Mouse (Mus musculus) lung, embryonic 14.5 days (tissue): ENCODE measurements around the gene Proser3. TPM values are rescaled to one million over a fixed set of nuclear protein-coding genes. Genes with fewer than 3 reads are reported as not detected.
A peak's percentile ranks its signal among the peaks of the same experiment; 100 is the strongest.

Experiments
- ATAC-seq: fragments of 200-750 bp; cut with Nextera tagmentation; 2 replicates; pipeline ENCODE4 v1.8.0; 2017; ENCODE audit warnings: mild to moderate bottlenecking, moderate TSS enrichment, moderate library complexity; ENCODE audit not compliant: insufficient read depth
- DNase-seq: peaks from one replicate; pipeline ENCODE4 v3.0.0-alpha.2; 2015
- H3K27ac ChIP-seq: fragments of 300-500 bp; sonication (generic); 2 replicates; pipeline ENCODE4 v1.5.1; 2014; ENCODE audit warnings: low read depth, mild to moderate bottlenecking, moderate library complexity
- H3K27me3 ChIP-seq: fragments of 300-500 bp; sonication (generic); 2 replicates; pipeline ENCODE4 v1.6.1; 2014; ENCODE audit warnings: low read length, control low read depth; ENCODE audit not compliant: insufficient read depth
- H3K36me3 ChIP-seq: fragments of 300-500 bp; sonication (generic); 2 replicates; pipeline ENCODE4 v1.6.1; 2014; ENCODE audit warnings: control low read depth; ENCODE audit not compliant: insufficient read depth
- H3K4me1 ChIP-seq: fragments of 300-500 bp; sonication (generic); 2 replicates; pipeline ENCODE4 v1.6.1; 2014; ENCODE audit warnings: antibody characterized with exemption, control low read depth; ENCODE audit not compliant: insufficient read depth
- H3K4me2 ChIP-seq: fragments of 300-500 bp; sonication (generic); 2 replicates; pipeline ENCODE4 v1.6.1; 2014; ENCODE audit warnings: mild to moderate bottlenecking
- H3K4me3 ChIP-seq: fragments of 300-500 bp; sonication (generic); 2 replicates; pipeline ENCODE4 v1.5.1; 2014; ENCODE audit warnings: low read depth, low read length
- H3K9ac ChIP-seq: fragments of 300-500 bp; sonication (generic); 2 replicates; pipeline ENCODE4 v1.6.1; 2014
- H3K9me3 ChIP-seq: fragments of 300-500 bp; sonication (generic); 2 replicates; pipeline ENCODE4 v1.6.1; 2016; ENCODE audit warnings: low read depth, low read length, control low read depth
- CTCF ChIP-seq: IDR thresholded peaks from 2 replicates; pipeline ENCODE4 v1.5.1; 2016; ENCODE audit warnings: antibody characterized with exemption, low read depth
- WGBS: fragments of 180-500 bp; shearing (Covaris S2); extraction: QIAGEN DNeasy Blood & Tissue Kit; methylation state at CpG from one replicate; pipeline ENCODE4 v1.1.7; 2014; 5-methylcytosine and 5-hydroxymethylcytosine counted together
- polyA plus RNA-seq: library from polyadenylated mRNA; unstranded; fragments of >200 nt; fragmentation: Nextera tagmentation; extraction: Ambion mirVana; gene quantifications from 2 replicates; pipeline ENCODE4 v1.2.1, GENCODE M21; 2014

Proser3 gene
- polyA plus RNA-seq, 1 experiment from 2014 or later, result 18.3 TPM

DNA sequence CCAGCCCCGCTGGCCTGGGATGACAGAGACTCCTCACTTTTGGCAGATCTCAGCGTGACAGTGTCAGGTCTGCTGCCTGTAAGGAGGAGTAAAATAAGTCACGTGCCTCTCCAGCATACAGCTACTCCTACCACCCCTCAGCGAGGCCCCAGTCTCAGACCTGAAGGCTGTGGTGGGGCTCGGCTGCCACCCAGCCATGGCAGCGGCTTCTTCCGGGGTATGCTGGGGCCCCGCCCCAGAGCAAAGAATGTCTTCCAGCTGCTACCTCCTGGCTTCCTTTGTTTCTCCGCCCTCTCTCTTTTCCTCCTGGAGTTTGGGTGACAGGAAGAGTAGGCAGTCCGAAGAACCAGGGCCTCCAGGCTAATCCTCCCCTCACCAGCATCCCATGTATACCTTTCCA, 26.1 kb downstream of the Proser3 start:
- Histone ChIP-seq H3K4me2 (peak overlapping the region; percentile 43), H3K9me3 (no peaks in the 10 kb centered on the region), H3K4me1 (peaks cover 7% of the 10 kb centered on the region), H3K27me3 (no peaks in the 10 kb centered on the region), H3K36me3 (peaks cover 77% of the 10 kb centered on the region), H3K9ac (peak overlapping the region; percentile 32), H3K27ac (peak overlapping the region; percentile 50; the same call in 1 of the 2 replicates), H3K4me3 (no peak overlapping the region)
- ATAC-seq (peak; percentile 66), DNase-seq (peak; percentile 49)
- 21% methylated on average over 9 of the region's 10 CpGs for WGBS
- no peak for TF ChIP-seq CTCF

GRCm38 (mm10) chr7:30524487-30524886, 27.6 kb downstream of the Proser3 start:
- H3K4me1 ChIP-seq, result peaks cover 7% of the 10 kb centered on the region
- no peak overlapping the region for H3K27ac ChIP-seq
- H3K9me3 ChIP-seq, result no peaks in the 10 kb centered on the region
- no peaks in the 10 kb centered on the region for H3K27me3 ChIP-seq
- DNase-seq, result no peak
- 78% methylated on average over 6 of the region's 6 CpGs for WGBS
- no peak overlapping the region for H3K4me3 ChIP-seq
- TF ChIP-seq CTCF, result no peak
- H3K36me3 ChIP-seq, result peaks cover 63% of the 10 kb centered on the region
- H3K9ac ChIP-seq, result no peak overlapping the region
- ATAC-seq, result no peak
- H3K4me2 ChIP-seq, result no peak overlapping the region

DNA sequence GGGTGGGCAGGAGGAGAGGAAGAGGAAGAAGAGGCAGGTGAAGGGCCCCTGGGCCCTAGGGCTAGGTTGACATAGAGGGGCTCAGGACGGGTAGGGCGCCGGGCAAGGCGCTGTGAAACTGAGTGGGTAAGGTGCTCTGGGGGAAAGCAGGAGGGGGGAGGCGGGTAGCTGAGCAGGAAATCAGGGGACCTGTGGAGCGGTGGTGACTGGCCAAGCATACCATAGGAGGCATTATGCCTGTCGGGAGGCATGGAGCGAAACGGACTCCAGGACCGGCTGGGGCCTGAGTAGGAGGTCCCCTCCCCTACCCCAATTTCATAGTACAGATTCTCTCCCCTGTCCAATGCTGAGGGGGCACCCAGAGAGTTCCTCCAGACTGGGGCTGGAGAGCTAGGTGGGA, 29.2 kb downstream of the Proser3 start:
- H3K4me3 ChIP-seq, result no peak overlapping the region
- H3K27me3 ChIP-seq, result no peaks in the 10 kb centered on the region
- 84% methylated on average over 10 of the region's 10 CpGs for WGBS
- H3K9ac ChIP-seq, result no peak overlapping the region
- H3K4me2 ChIP-seq, result no peak overlapping the region
- H3K9me3 ChIP-seq, result no peaks in the 10 kb centered on the region
- peaks cover 7% of the 10 kb centered on the region for H3K4me1 ChIP-seq
- ATAC-seq (no peak), DNase-seq (no peak)
- no peak overlapping the region for H3K27ac ChIP-seq
- H3K36me3 ChIP-seq, result peaks cover 46% of the 10 kb centered on the region
- no peak for TF ChIP-seq CTCF

GRCm38 (mm10) chr7:30520856-30521255, 31.2 kb downstream of the Proser3 start:
- Histone ChIP-seq H3K4me2 (no peak overlapping the region), H3K9me3 (no peaks in the 10 kb centered on the region), H3K36me3 (peaks cover 29% of the 10 kb centered on the region), H3K4me1 (no peaks in the 10 kb centered on the region), H3K4me3 (no peak overlapping the region), H3K27ac (no peak overlapping the region), H3K27me3 (no peaks in the 10 kb centered on the region), H3K9ac (no peak overlapping the region)
- DNase-seq (no peak), ATAC-seq (no peak)
- no peak for TF ChIP-seq CTCF
- 70% methylated on average over 5 of the region's 5 CpGs for WGBS

GRCm38 (mm10) chr7:30520396-30520795, 31.7 kb downstream of the Proser3 start:
- H3K4me2 ChIP-seq, result no peak overlapping the region
- H3K4me3 ChIP-seq, result no peak overlapping the region
- DNase-seq (no peak), ATAC-seq (no peak)
- no peaks in the 10 kb centered on the region for H3K27me3 ChIP-seq
- WGBS, result 59% methylated on average over 4 of the region's 4 CpGs
- H3K36me3 ChIP-seq, result peaks cover 25% of the 10 kb centered on the region
- no peak for TF ChIP-seq CTCF
- no peaks in the 10 kb centered on the region for H3K9me3 ChIP-seq
- no peak overlapping the region for H3K27ac ChIP-seq
- H3K9ac ChIP-seq, result no peak overlapping the region
- H3K4me1 ChIP-seq, result no peaks in the 10 kb centered on the region

DNA sequence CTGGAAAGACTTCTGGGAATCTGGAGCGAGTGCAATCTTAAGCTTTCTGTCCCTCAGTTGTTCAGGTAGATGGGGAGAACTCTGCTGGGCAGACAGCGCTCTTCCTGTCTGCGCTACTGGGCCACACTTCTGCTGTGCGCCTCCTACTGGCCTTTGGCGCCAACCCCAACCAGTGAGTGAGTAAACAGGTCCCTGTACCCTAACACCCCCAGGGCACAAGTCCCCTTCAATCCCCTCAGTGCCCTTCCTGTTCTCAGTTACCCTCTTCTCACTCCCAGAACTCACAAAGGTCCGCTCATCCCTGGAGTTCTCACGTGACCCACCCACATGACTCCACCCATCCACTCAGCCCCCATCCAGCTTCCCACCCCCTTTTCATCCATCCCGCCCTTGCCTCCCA, 33.8 kb downstream of the Proser3 start:
- WGBS, result 37% methylated on average over 8 of the region's 8 CpGs

DNA sequence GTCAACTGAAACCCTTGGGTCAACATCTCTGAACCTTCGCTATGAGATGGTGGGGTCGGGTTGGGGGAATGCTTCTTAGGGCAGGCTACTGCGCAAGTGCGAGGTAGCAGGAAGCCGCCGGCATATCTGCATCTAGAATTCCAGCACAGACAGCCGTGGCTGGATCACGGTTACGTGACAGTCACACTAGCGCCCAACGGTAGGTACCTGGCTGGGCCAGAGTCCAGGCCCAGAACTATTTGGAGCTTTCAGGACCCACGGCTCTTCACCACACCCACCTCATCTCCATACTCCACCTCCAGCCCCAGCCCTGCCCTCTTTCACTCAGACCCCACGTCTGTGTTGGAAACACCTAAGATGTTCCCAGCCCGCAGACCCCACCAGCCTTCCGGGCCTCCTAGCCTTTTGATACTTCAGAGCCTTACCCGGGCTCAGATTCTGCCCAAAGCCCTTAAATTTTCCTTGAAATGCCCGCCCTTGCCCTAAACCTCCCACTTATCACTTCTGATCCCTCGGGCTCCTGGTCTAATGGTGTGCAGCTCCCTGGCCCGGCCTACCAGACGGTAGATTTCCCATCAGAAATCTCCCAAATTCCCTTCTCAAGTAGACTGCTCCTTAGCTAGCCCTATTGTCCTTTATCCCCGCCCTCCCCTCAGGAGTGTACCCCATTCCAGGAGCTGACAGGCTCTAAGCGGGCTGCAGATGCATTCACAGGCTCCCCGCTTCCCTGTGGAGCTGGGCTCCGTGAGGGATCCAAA, 36.9 kb downstream of the Proser3 start:
- H3K27me3 ChIP-seq, result no peaks in the 10 kb centered on the region
- DNase-seq, result no peak
- H3K9ac ChIP-seq, result no peak overlapping the region
- no peaks in the 10 kb centered on the region for H3K4me1 ChIP-seq
- no peak for ATAC-seq
- H3K36me3 ChIP-seq, result no peaks in the 10 kb centered on the region
- H3K4me2 ChIP-seq, result no peak overlapping the region
- no peak overlapping the region for H3K27ac ChIP-seq
- H3K4me3 ChIP-seq, result no peak overlapping the region
- WGBS, result 49% methylated on average over 24 of the region's 24 CpGs
- TF ChIP-seq CTCF, result no peak
- H3K9me3 ChIP-seq, result no peaks in the 10 kb centered on the region

More for the DNA sequence above, 33.8 kb downstream of the Proser3 start:
- peaks cover 5% of the 10 kb centered on the region; the same call in 1 of the 2 replicates for H3K36me3 ChIP-seq
- H3K4me1 ChIP-seq, result no peaks in the 10 kb centered on the region
- TF ChIP-seq CTCF, result peak; percentile 13; the same call in 1 of the 2 replicates
- no peak overlapping the region for H3K27ac ChIP-seq
- no peak overlapping the region for H3K9ac ChIP-seq
- DNase-seq, result no peak
- H3K4me3 ChIP-seq, result no peak overlapping the region
- no peaks in the 10 kb centered on the region for H3K27me3 ChIP-seq
- H3K9me3 ChIP-seq, result no peaks in the 10 kb centered on the region
- ATAC-seq, result no peak
- H3K4me2 ChIP-seq, result no peak overlapping the region
